Mouse (Mus musculus) urinary bladder, postnatal 10 days (tissue): ENCODE results near the gene Itga7.
"Not testable (repeated sequence)": the region's sequence is repeated elsewhere in the genome, so short reads cannot be mapped to it uniquely, and the experiment has no call there.

Experiments used
- DNase-seq: peaks from one replicate; pipeline ENCODE4 v3.0.0; 2022; ENCODE audit warnings: low spot score

Itga7 gene

GRCm38 (mm10) chr10:128990129-128990850 is 56.7 kb downstream of the Itga7 start:
- DNase-seq = not testable (repeated sequence)

- DNase-seq = no peak
These were observed 57.4 kb downstream of the Itga7 start for GRCm38 (mm10) chr10:128990994-128991393.

GRCm38 (mm10) chr10:128995796-128996195 is 62.2 kb downstream of the Itga7 start:
- no peak for DNase-seq

- DNase-seq = no peak
These were observed 63.0 kb downstream of the Itga7 start for GRCm38 (mm10) chr10:128996523-128997040.

- no peak for DNase-seq
These were observed 70.7 kb downstream of the Itga7 start for GRCm38 (mm10) chr10:129004032-129004920.
